Mouse (Mus musculus) gonadal fat pad, adult 2 months (tissue): ENCODE measurements around the gene Kif22. TPM values are rescaled to one million over a fixed set of nuclear protein-coding genes. Genes with fewer than 3 reads are reported as not detected.

ENCODE experiments used
- DNase-seq: peaks from one replicate; pipeline ENCODE4 v3.0.0-alpha.2; 2012; ENCODE audit warnings: low read depth
- polyA plus RNA-seq: library from polyadenylated mRNA; depleted of rRNA; stranded (reverse); fragments of >200 nt; gene quantifications from 2 replicates; pipeline ENCODE4 v1.2.3, GENCODE M21; 2012; rRNA removed

The Kif22 gene
- polyA plus RNA-seq, 1 experiment: 2.1 TPM

GRCm38 (mm10) chr7:126984667-126985444 lies 57.4 kb downstream of the Kif22 start:
- DNase-seq: no peak

- DNase-seq: no peak
Observed at GRCm38 (mm10) chr7:126983113-126983512, 59.2 kb downstream of the Kif22 start.

GRCm38 (mm10) chr7:126982054-126982453 lies 60.2 kb downstream of the Kif22 start:
- DNase-seq: no peak

GRCm38 (mm10) chr7:126981601-126982000 lies 60.7 kb downstream of the Kif22 start:
- DNase-seq: no peak

- no peak for DNase-seq
Observed at GRCm38 (mm10) chr7:126978841-126979240, 63.4 kb downstream of the Kif22 start.

Other genes starting within 250 kb of the Kif22 start
- gene Ppp4c, start 250.0 kb downstream of the Kif22 start, polyA plus RNA-seq: 129 and 161 TPM in 2 replicates
- 11.8 and 27.3 TPM in 2 replicates for gene Fam57b, start 244.8 kb downstream of the Kif22 start, polyA plus RNA-seq
- gene 4930451I11Rik, start 210.8 kb downstream of the Kif22 start, polyA plus RNA-seq: not detected in 2 replicates
- gene Doc2a, start 195.1 kb downstream of the Kif22 start, polyA plus RNA-seq: 0.13 TPM in 1 of 2 replicates, not detected in the other
- gene Hirip3, start 180.5 kb downstream of the Kif22 start, polyA plus RNA-seq: 3.2 and 6.0 TPM in 2 replicates
- 33.7 and 39.6 TPM in 2 replicates for gene Ino80e, start 180.1 kb downstream of the Kif22 start, polyA plus RNA-seq
- gene Taok2, start 157.8 kb downstream of the Kif22 start, polyA plus RNA-seq: 55.9 and 62.6 TPM in 2 replicates
- 88.1 and 102 TPM in 2 replicates for gene Tmem219, start 119.6 kb downstream of the Kif22 start, polyA plus RNA-seq
- 19.7 and 21.3 TPM in 2 replicates for gene Kctd13, start 113.6 kb downstream of the Kif22 start, polyA plus RNA-seq
- 0.26 and 0.32 TPM in 2 replicates for gene Asphd1, start 92.9 kb downstream of the Kif22 start, polyA plus RNA-seq
- 2.5 and 2.8 TPM in 2 replicates for gene Sez6l2, start 91.9 kb downstream of the Kif22 start, polyA plus RNA-seq
- gene Cdipt, start 66.6 kb downstream of the Kif22 start, polyA plus RNA-seq: 240 and 245 TPM in 2 replicates
- gene Cdiptos, start 66.4 kb downstream of the Kif22 start, polyA plus RNA-seq: 5.3 and 8.5 TPM in 2 replicates
- gene Mvp, start 27.9 kb downstream of the Kif22 start, polyA plus RNA-seq: 84.9 and 85.3 TPM in 2 replicates
- gene Pagr1b, start 26.0 kb downstream of the Kif22 start, polyA plus RNA-seq: 2.4 and 5.3 TPM in 2 replicates
- gene Pagr1a, start 25.1 kb downstream of the Kif22 start, polyA plus RNA-seq: 6.9 and 8.0 TPM in 2 replicates
- gene Gm42742, start 21.4 kb downstream of the Kif22 start, polyA plus RNA-seq: 19.8 and 21.2 TPM in 2 replicates
- gene Prrt2, start 21.3 kb downstream of the Kif22 start, polyA plus RNA-seq: 7.3 and 8.9 TPM in 2 replicates
- gene Maz, start 15.4 kb downstream of the Kif22 start, polyA plus RNA-seq: 80.5 and 81.9 TPM in 2 replicates
- 0.86 and 1.5 TPM in 2 replicates for gene Zg16, start 44.9 kb upstream of the Kif22 start, polyA plus RNA-seq
- gene AI467606, start 48.9 kb upstream of the Kif22 start, polyA plus RNA-seq: 14.8 and 17.4 TPM in 2 replicates
- gene Qprt, start 79.8 kb upstream of the Kif22 start, polyA plus RNA-seq: 1.7 and 2.1 TPM in 2 replicates
- gene Spn, start 95.4 kb upstream of the Kif22 start, polyA plus RNA-seq: 1.4 and 1.6 TPM in 2 replicates
- gene Cd2bp2, start 153.6 kb upstream of the Kif22 start, polyA plus RNA-seq: 29.3 and 32.5 TPM in 2 replicates
- 28.2 and 33.0 TPM in 2 replicates for gene Tbc1d10b, start 166.0 kb upstream of the Kif22 start, polyA plus RNA-seq
- gene Mylpf, start 166.4 kb upstream of the Kif22 start, polyA plus RNA-seq: 1.3 and 7.6 TPM in 2 replicates
- gene Zfp553, start 190.6 kb upstream of the Kif22 start, polyA plus RNA-seq: 13.4 and 14.2 TPM in 2 replicates
- gene Sept1, start 190.7 kb upstream of the Kif22 start, polyA plus RNA-seq: 8.3 and 9.3 TPM in 2 replicates
- 89.7 and 105 TPM in 2 replicates for gene Zfp771, start 201.8 kb upstream of the Kif22 start, polyA plus RNA-seq
- 40.9 and 52.0 TPM in 2 replicates for gene Dctpp1, start 218.2 kb upstream of the Kif22 start, polyA plus RNA-seq
- gene Sephs2, start 231.6 kb upstream of the Kif22 start, polyA plus RNA-seq: 21.3 and 22.8 TPM in 2 replicates